Mouse (Mus musculus) Muller cell, postnatal 12 days (primary cell): ENCODE data around the gene B3galt4.
"Not testable (repeated sequence)": the region's sequence is repeated elsewhere in the genome, so short reads cannot be mapped to it uniquely, and the experiment has no call there.

Experiments
- DNase-seq: peaks from one replicate; pipeline ENCODE4 v3.0.0-alpha.2; 2015; ENCODE audit errors: inconsistent ontology term

The B3galt4 gene

GRCm38 (mm10) chr17:33951021-33951946, at the start of gene B3galt4:
TSS of gene B3galt4 (minus strand) at chr17:33951488.
- DNase-seq: peak; percentile 84

DNA sequence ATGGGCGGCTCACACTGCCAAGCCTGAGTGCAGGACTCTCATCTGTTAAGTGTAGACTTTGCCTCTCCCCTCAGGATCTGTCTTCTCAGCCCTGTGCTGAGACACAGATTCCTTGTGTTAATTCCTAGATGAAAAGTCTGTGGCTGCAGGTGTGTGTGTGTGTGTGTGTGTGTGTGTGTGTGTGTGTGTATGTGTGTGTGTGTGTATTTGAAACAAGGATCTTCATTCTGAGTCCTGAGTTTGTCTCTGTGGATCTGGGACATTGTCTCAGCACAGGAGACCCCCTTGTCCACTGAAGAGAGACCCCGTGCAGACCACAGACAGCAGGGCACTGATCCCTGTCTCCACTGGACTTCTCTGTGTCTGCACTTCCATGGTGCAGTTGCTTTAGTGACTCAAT, 49.5 kb upstream of the B3galt4 start:
- DNase-seq: not testable (repeated sequence)

GRCm38 (mm10) chr17:34000150-34000537, 48.9 kb upstream of the B3galt4 start, which contains the start of gene H2-K1:
TSS of gene H2-K1 (minus strand) at chr17:34000347.
- peak; percentile 88 for DNase-seq

GRCm38 (mm10) chr17:33999341-34000149, 48.3 kb upstream of the B3galt4 start:
- DNase-seq: peak; percentile 38

GRCm38 (mm10) chr17:33998697-33999096, 47.4 kb upstream of the B3galt4 start:
- not testable (repeated sequence) for DNase-seq

DNA sequence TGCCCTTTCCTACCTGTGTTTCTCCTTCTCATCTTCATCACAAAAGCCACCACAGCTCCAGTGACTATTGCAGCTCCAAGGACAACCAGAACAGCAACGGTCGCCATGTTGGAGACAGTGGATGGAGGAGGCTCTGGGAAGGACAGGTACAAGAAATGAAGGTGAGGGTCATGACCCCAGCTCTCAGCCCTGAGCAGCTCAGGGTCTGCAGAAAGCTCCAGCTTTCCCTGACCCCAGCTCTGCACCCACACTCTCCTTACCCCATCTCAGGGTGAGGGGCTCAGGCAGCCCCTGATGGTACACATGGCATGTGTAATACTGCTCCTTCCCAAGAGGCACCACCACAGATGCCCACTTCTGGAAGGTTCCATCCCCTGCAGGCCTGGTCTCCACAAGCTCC, 45.7 kb upstream of the B3galt4 start:
- DNase-seq: not testable (repeated sequence)

GRCm38 (mm10) chr17:33995651-33996050, 44.4 kb upstream of the B3galt4 start:
- DNase-seq: no peak

GRCm38 (mm10) chr17:33994959-33995358, 43.7 kb upstream of the B3galt4 start:
- no peak for DNase-seq

- DNase-seq: peak; percentile 38
Observed at GRCm38 (mm10) chr17:33991788-33992664, 40.7 kb upstream of the B3galt4 start.

DNA sequence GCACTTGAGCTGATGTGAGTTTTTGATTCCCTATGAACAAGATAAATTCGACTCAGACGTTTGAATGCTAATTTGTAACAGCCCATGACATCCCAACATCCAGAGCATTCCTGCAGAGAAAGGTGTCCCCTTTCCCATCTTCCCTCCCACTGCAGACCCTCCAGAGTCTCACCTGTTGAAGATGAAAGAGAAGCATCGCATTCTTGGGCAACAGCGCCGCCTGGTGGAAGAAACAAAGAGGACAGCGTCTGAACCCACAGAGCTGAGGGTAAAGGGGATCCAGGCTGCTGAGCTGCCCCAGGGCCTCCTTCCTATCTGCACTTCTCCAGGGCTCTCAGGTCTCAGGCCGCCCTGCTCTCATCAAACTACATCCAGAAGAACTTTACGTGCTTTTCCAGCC, 30.8 kb upstream of the B3galt4 start:
- DNase-seq: peak; percentile 10

GRCm38 (mm10) chr17:33981192-33981909, 30.1 kb upstream of the B3galt4 start:
- peak; percentile 97 for DNase-seq

DNA sequence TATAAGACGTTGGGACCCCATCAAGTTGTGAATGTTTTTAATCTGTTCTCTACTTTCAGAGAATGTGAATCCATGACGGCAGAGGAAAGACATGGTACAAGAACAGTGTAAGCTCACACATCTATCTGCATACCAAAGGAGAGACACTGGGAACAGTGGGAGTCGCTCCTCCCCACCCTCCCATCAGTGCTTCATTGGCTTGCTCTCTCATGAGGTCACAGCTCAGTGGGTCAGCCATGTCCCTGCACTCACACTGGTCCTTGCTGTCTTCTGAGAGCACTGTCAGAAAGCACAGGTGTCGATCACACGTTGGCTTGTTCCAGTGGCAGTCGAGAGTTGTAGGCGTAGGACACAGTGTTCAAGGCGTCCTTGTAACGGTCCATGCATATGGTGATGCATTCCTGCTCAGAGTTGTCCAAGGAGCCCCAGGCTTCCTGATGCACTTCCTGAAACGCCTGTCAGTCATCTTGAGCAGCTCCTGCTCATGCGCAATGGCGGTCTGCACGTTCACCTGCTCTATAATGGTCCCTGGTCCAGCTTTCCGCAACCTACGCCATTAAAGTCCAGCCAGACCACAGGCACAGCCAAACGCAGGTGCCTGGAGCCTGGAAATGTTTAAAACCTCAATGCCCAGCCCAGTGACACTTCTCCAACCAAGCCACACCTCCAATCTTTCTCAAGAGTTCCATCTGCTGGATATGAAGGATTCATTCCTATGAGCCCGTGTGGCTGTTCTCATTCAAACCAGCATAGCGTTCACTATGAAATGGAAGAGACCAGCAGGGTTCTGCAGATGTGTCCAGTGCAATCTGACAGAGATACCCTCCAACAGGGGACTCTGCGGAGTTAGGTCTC, 29.1 kb upstream of the B3galt4 start:
- no peak for DNase-seq

- no peak for DNase-seq
Observed at GRCm38 (mm10) chr17:33979512-33980050, 28.3 kb upstream of the B3galt4 start.

DNA sequence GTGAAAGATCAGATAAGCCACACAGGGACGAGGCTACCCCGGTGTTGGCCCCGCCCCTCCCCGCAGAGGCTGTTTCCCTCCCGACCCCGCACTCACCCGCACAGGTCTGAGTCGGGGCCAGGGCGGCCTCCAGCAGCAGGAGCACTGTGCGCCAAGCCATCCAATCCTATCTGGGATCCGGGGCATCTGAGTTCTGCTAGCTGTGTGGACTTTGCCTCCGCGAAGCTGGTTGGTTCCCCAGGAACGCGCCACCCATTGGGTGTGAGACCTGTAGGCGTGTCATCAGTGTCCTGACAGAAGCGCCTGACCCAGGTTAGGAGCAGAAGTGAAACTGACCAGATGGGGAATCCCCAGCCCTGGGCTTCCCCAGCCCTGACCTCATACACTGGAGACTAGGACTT, 27.3 kb upstream of the B3galt4 start:
- DNase-seq: peak; percentile 78

DNA sequence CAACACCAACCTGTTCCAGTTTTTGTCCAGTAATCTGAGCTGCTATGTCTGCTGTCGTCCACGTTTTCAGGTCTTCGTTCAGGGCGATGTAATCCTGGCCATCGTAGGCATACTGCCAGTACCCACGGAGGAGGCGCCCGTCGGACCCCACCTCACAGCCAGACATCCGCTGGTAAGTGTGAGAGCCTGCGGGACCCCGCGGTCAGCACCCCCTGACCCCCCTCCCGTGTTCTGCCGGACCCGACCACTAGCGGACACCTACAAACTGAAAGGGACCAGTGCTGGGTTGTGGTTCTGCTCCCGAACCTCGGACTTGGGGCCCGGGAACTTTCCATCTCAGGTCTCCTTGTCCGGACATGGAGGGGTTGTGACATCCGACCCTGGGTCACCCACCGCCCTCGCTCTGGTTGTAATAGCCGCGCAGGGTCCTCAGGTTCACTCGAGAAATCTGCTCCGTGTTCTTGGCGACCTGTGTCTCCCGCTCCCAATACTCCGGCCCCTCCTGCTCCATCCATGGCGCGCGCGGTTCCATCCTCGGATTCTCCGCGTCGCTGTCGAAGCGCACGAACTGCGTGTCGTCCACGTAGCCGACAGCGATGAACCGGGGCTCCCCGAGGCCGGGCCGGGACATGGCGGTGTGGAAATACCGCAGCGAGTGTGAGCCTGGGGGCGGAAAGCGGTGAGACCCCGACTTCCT, 26.7 kb upstream of the B3galt4 start:
- DNase-seq: peak; percentile 20

GRCm38 (mm10) chr17:33973572-33973971, 22.3 kb upstream of the B3galt4 start:
- no peak for DNase-seq

GRCm38 (mm10) chr17:33972691-33973090, 21.4 kb upstream of the B3galt4 start:
- DNase-seq: peak; percentile 40

DNA sequence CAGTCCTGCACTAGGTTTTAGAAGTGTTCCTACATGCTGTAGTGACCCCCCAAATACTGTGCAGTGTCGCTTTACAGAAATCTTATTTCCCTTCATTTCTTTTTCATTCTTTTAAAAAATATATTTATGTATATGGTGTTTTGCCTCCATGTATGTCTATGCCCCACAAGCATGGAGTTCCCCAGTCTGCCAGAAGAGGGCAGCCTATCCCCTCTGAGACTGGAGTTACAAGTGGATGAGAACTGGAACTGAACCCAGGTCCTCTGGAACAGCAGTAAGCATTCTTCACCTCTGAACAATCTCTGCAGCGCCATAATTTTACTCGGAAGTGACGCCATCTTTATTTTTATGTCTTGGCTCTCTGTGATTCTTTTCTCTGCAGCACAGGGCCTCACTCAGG, 18.1 kb upstream of the B3galt4 start:
- DNase-seq: no peak

DNA sequence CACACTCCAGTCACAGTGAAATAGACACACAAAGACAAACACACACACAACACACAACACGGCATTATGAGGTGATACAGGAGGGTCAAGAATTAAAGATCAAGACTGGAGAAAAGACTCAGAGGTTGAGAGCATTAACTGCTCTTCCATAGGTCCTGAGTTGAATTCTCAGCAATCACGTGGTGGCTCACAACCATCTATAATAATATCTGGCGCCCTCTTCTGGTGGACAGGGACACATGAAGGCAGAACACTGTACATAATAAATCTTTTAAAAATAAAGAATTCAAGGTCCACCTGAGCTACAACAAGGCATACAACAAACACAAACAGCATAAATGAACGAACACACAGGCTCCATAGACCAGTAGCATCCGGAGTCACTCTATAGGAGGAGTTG, 17.6 kb upstream of the B3galt4 start:
- no peak for DNase-seq
